Mouse (Mus musculus): ENCODE data around the gene Gm28539.

Gene Gm28539

DNA sequence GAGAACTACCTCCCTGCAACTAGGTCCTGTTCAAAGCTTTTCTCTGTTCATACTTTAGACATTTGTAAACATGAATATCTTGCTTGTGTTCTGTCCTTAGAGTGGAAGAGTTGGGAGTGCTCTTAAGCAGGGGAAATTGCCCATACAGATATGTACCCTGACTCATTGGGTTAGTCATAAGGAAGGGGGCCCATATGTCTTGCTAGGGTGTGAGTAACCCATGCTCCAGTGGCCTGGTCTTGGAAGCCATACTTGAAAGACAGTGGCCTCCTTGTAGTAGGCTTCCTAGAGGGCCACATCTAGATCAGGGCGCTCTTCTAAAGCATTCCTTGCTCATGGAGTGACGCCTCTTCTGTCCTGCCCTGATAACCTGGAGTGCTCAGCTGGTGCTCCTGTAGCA lies 114.0 kb downstream of the Gm28539 start:
- in situ Hi-C loops (cut with MboI; ENCODE audit: unreplicated experiment in 2 of 2): no loop called here

DNA sequence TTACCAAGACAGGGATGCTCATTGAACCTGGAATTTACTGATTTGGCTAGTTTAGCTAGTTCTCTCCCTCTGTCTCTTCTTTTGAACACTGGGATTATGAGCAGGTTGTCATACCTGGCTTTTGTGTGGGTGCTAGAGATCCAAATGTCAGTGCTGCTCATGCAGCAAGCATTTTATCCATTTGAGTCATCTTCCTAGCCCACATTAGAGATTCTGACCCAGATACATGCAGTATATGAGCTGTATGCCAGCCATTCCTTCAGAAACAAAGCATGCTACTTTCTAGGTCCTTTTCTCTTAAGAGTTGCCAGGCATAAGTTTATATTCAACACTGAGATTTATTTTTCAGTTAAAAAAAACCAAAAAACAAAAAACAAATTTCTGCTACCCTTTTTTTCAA lies 116.4 kb downstream of the Gm28539 start:
- in situ Hi-C loops (cut with MboI; ENCODE audit: unreplicated experiment in 2 of 2): no loop called here

DNA sequence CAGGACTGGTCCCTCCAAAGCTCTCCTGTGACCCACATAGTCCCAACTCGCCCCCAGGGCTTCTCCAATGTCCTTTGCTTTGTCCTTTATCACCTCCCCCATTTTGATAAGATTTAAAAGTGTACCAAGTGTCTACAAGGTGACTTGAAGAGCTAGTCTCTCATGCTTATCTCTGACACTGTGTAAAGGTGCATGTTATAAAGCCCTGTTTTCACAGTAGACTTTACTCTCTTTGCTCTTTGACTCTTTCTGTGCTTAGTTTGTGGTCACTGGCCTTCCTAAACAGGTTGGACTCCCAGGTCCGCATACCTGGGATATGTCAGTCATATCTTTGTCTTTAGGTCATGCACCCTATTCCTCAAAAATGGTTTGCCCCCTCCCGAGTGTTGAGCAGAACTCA lies 118.7 kb downstream of the Gm28539 start:
- in situ Hi-C loops (cut with MboI; ENCODE audit: unreplicated experiment in 2 of 2): no loop called here

DNA sequence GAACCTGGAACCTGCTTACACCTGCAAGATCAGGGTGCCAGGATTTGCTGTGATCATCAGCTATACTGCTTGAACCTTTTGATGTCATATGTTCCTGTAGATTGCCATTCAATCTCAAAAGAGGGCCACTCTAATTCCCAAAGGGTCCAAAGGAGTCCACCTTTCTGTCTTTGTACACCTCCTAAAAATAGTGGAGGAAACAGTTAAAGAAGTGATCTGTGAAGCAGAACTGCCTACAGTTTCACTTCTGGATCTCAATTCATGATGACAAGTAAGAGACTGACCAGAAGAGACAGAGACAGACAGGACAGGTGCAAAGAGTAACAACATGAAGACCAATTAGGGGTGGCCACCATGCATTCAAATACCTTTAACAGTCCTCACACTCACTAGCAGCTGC lies 127.1 kb downstream of the Gm28539 start:
- in situ Hi-C loops (cut with MboI; ENCODE audit: unreplicated experiment in 2 of 2): no loop called here

DNA sequence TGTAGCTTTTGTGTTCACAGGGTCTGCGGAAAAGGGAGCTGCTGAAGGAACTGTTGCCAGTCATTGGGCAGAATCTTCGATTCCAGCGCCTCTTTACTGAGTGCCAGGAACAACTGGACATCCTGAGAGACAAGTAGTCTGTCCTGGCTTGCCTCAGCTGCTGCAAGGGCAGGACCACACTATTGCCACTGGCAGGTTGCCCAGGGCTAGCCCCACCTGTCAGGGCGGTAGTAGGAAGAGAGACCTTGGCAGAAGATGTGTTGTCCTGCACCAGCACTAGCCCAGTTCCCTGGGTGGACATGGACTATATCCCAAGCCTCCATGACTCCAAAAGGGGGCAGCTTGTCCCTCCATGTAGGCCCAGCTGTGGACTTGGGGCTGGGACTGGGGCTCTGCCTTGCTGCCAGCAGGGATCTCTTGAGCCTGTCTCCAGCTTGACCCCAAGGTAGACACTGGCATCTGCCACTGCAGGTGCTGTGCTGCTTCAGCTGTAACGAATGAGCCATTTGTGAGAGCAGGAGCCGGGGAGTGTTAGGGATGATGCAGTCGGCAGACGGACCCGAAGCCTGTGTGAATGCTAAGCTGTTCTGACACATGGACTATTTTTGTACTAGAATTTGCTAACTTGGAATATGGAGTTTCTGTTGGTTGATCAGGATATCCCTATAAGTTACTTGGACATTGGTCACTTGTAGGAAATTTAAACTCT lies 133.2 kb downstream of the Gm28539 start:
- in situ Hi-C loops (cut with MboI; ENCODE audit: unreplicated experiment in 2 of 2): no loop called here

DNA sequence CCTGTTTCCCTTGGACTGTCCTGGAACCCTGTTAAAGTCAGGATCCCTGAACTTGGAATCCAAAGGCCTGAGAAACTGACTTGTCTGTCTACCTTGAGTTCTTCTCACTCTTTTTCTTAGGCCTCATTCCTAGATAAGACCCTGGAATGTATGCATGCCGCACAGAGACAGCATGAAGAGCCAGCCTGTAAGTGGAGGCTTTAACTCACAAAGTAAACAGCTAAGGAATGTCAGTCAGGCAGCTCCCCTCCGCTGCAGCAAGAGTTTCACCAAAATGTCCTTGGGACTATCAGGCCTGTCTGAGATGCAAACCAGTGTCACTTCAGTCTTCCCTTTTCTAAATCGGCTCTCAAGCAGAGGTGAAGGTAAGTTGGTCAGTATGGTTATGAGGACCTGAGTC lies 134.5 kb downstream of the Gm28539 start:
- in situ Hi-C loops (cut with MboI; ENCODE audit: unreplicated experiment in 2 of 2): no loop called here

DNA sequence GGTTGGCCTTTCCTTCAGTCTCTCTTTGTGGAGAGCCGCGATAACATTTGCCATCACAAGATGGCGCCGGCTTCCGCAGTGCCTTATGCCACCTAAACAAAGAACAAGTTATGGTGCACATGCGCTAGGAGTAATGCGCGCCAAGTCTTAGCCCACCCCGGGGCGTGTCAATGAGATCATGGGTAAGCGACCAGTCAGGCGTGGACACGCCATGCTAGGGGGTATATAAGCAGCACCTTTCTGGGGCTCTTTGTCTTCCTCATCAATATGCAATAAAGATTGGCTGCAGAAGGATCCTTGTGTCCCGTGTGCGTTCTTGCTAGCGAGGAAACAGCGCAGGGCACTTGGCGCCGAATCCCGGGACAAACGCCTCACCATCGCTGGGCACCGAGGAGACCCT lies 139.3 kb downstream of the Gm28539 start:
- in situ Hi-C loops (cut with MboI; ENCODE audit: unreplicated experiment in 2 of 2): loop anchor here (25.0 kb wide), 2 partner anchors 288 to 737 kb away; partner anchors contain the start of gene Lamp3 (in 2 of the 2)

DNA sequence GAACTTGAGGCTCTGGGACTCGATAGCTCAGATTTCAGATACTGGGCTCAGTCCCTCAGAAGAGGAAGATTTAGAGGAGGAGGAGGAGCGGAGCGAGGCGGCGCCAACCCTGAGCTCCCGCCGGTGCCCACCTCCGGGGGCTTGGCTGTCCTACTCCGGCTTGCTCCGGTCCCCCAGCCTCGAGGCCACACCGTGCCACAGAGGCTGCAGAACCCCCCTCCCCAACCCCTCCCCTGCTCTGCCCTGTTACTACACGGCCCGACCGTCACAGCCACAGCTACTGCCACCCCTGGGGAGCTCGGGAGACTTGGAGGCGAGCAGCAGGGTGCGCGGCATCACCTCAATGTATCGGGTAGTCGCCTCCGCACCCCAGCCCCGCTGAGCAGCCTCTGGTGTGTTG lies 139.9 kb downstream of the Gm28539 start:
- in situ Hi-C loops (cut with MboI; ENCODE audit: unreplicated experiment in 2 of 2): loop anchor here (25.0 kb wide), 2 partner anchors 289 to 736 kb away; partner anchors contain the start of gene Lamp3 (in 2 of the 2)

DNA sequence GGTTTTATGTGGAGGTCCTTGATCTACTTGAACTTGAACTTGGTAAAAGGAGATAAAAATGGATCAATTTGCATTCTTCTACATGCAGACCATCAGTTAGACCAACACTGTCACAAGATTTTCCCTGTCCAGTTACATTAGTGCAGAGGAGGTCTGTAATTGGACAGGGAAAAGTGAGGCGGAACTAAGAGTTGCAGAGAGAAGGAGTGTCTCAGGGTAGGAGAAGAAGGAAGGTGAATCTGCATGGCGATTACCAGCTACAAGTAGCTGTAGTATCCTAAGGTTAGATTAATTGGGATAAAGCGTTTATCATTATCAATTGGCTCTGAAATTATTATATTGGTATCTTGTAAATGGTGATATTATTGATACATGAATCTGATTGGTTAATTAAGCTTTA lies 150.0 kb downstream of the Gm28539 start:
- in situ Hi-C loops (cut with MboI; ENCODE audit: unreplicated experiment in 2 of 2): loop anchor here (25.0 kb wide), 2 partner anchors 299 to 726 kb away; partner anchors contain the start of gene Lamp3 (in 2 of the 2)

DNA sequence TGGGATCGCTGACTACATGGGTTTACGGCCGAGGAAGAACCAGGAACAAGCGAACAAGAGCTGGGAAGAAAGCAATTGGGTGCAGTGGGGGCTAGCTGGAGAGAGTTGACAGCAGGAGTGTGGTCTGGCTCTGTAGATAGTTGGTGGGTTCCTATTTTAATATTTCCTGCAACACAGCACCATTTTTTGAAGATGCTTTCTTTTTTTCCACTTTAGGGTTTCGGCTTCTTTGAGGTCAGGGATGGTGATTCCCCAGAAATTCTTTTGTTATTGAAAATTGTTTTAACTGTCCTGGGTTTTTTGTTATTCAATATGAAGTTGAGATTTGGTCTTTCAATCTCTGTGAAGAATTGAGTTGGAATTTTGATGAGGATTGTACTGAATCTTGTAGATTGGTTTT lies 150.5 kb downstream of the Gm28539 start:
- in situ Hi-C loops (cut with MboI; ENCODE audit: unreplicated experiment in 2 of 2): loop anchor here (25.0 kb wide), 2 partner anchors 300 to 725 kb away; partner anchors contain the start of gene Lamp3 (in 2 of the 2)

DNA sequence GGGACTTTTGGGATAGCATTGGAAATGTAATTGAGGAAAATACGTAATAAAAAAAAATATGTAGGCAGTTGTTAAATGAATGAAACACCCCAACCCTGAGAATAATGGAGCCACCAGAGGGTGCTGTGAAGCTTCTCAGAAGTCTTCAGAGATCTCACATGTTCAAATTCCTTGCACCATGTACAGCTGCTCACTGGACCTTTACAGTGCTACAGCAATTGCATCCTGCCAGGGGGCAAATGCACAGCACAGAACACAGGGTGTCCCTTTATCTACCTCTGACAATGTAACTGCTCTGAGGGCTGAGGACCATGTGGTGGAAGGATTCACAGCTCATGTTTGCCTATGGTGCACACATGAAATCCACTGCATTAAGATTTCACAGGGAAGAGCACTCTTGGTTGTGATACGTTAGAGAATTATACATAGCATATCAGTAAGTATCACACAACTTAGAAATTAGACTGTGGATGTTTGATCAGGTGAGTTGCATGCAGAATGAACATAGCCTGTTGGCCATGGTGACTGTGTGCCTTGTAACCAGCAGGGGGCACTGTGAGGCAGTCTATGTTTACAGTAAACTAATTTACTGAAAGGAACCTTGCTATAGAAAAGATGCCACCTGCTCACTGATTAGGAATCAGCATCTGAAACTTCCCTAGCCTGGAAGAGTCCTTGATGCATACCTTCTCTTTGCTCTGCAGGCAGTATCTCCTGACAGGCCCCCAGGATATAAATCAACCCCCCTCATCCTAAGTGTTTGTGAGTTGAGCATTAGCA lies 166.4 kb downstream of the Gm28539 start:
- in situ Hi-C loops (cut with MboI; ENCODE audit: unreplicated experiment in 2 of 2): loop anchor here (5.0 to 10.0 kb wide), 6 partner anchors 62 to 385 kb away; no protein-coding TSS in a partner anchor

DNA sequence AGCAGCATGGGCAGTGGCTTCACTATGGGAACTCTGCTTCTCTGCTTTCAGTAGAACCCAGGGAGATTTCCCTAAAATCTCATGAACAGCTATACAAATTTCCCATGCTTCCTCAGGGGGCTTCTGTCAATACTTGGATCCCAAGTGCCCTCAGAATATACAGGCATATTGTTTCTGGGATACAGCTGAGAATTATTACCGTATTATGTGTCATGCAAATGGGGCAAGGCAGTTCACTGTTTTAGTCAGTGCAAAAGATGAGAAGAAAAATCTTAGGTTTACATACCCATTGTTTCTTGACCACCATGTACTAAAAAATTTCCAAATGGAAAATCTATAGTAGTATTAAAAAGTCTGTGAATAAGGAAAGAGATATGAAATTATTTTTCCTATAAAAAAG lies 167.4 kb downstream of the Gm28539 start:
- in situ Hi-C loops (cut with MboI; ENCODE audit: unreplicated experiment in 2 of 2): loop anchor here (5.0 to 10.0 kb wide), 6 partner anchors 61 to 384 kb away; no protein-coding TSS in a partner anchor

DNA sequence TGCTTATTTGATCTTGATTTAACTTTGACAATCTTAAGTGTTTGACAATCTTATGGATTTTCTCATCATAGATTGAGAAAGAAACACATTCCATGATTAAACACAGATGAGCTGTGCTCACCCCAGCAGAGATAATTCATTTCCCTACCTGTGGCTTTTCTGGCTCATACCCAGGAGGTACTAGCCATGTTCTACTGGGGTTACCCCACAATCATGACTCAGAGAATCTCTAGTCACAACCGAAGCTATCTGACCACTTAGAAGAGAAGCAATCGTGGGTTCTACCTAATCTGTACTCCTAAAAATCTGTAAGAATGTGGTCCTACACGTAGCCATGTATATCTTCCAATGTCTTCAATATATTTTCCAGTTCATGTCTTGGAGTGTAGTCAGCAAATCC lies 168.9 kb downstream of the Gm28539 start:
- in situ Hi-C loops (cut with MboI; ENCODE audit: unreplicated experiment in 2 of 2): loop anchor here (5.0 to 10.0 kb wide), 2 partner anchors 47 to 60 kb away; no protein-coding TSS in a partner anchor

All from v-Abl transformed pro-B cells (cell line).